Mouse (Mus musculus) ES-E14 (cell line): ENCODE data around the gene Skap1.

Experiments
- HCFC1 ChIP-seq: IDR thresholded peaks from 2 replicates; pipeline ENCODE4 v1.6.1; 2012; ENCODE audit warnings: low read length, inconsistent platforms, borderline replicate concordance; ENCODE audit not compliant: insufficient read depth
- MAFK ChIP-seq: IDR thresholded peaks from 2 replicates; pipeline ENCODE4 v1.6.1; 2014; ENCODE audit warnings: mild to moderate bottlenecking, low read depth, low read length, inconsistent platforms; ENCODE audit not compliant: insufficient read depth
- ZC3H11A ChIP-seq: IDR thresholded peaks from 2 replicates; pipeline ENCODE4 v1.6.1; 2012; ENCODE audit warnings: low read depth, mild to moderate bottlenecking, inconsistent platforms, low read length, borderline replicate concordance
- ZNF384 ChIP-seq: IDR thresholded peaks from 2 replicates; pipeline ENCODE4 v1.6.1; 2012; ENCODE audit warnings: low read depth, low read length, inconsistent platforms

DNA sequence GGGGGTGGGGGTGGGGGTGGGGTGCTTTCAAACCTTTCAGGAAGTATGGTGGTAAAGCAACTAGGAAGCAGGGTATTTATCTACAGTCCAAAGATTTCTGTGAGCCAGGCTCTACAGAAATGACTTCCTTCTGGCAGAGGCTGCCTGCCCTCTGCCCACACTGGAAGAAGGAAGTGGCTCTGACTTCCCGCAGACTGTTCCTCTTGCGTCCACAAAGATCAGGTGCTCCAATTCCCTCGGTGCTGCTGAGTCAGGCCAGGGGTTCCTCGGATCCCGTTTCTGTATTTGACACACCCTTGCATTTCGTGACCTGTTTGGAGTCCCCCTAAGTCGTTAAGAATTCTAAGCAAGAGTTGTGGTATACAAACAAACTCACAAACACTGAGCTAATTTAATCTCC lies 301.3 kb downstream of the Skap1 start:
- TF ChIP-seq HCFC1 (no peak), ZNF384 (no peak), MAFK (no peak), ZC3H11A (no peak)
